Mouse (Mus musculus): Measurements from ENCODE around the gene Clstn3. TPM values are rescaled to one million over a fixed set of nuclear protein-coding genes. Genes with fewer than 3 reads are reported as not detected.
"Not testable (repeated sequence)": the region's sequence is repeated elsewhere in the genome, so short reads cannot be mapped to it uniquely, and the experiment has no call there.

The Clstn3 gene
- polyA plus RNA-seq (2015; fragmentation: Nextera tagmentation; extraction: Ambion mirVana), result 2.0 and 2.3 TPM in 2 replicates

DNA sequence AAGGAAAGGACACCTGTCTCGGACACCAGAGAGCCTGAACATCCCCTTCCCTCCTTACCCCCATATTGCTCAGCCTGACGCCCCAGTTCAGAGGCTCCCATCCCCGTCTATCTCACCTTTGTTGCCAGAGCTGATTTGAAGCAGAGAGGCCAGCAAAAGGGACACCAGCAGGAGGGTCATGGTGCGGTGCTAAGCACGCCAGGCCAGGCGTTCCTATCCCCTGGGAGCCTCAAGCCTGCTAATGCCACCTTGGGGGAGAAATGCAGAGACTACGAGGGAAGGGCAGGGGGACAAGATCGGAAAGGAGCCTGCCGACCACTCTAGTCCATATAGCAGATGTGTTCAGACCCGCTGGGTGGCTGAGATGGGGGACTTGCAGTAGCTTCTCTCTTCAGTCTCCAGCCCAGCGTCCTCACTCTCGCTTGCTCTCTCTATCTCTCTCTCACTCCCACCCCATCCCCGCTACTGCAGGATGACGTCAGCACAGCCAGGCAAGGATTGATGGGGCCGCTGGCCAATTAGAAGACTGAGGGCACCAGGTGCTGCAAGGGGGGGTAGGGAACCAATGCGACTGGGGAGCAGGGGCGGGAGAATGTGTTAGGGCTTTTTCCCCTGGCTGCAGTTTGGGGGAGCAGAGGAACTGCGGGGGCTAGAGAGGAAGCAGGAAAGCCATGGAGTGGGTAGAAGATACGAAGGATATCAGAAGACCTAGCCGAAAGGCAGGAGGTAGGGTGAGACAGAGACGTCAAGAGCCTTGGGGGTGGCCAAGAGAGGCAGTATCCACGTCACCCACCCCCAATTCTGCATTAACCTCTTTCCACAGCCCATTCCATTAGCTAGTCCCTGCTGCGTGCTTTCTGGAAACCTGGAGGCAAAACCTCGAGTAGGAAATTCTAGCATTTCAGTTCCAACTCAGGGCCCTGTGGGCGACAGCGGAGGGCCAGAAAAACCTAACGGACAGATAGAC lies at the start of gene Clstn3:
Gene Clstn3 (minus strand): TSS at position 490 of the 967 bp plus-strand sequence.
- peak within 1 kb of the TSS; percentile 44 for H3K4me3 ChIP-seq (ENCODE audit: low read length)
- H3K9me3 ChIP-seq (ENCODE audit: control insufficient read depth, low read length), result no peaks in the 10 kb centered on the region
- no peaks in the 10 kb centered on the region for H3K4me1 ChIP-seq (replicated peaks; ENCODE audit: control insufficient read depth, insufficient read depth, low read length)
- H3K9ac ChIP-seq (ENCODE audit: low read length), result peak within 1 kb of the TSS; percentile 56
- ATAC-seq (ENCODE audit: low read depth), result peak; percentile 92
- H3K36me3 ChIP-seq (ENCODE audit: control insufficient read depth, insufficient read depth, low read length), result no peaks in the 10 kb centered on the region
- no peak within 1 kb of the TSS for H3K27ac ChIP-seq (ENCODE audit: low read length)
- H3K4me2 ChIP-seq (ENCODE audit: low read depth, low read length), result peak within 1 kb of the TSS; percentile 67
- WGBS, result 5% methylated on average over 27 of the region's 27 CpGs
- H3K27me3 ChIP-seq (ENCODE audit: control insufficient read depth, insufficient read depth, low read depth, low read length), result no peaks in the 10 kb centered on the region

DNA sequence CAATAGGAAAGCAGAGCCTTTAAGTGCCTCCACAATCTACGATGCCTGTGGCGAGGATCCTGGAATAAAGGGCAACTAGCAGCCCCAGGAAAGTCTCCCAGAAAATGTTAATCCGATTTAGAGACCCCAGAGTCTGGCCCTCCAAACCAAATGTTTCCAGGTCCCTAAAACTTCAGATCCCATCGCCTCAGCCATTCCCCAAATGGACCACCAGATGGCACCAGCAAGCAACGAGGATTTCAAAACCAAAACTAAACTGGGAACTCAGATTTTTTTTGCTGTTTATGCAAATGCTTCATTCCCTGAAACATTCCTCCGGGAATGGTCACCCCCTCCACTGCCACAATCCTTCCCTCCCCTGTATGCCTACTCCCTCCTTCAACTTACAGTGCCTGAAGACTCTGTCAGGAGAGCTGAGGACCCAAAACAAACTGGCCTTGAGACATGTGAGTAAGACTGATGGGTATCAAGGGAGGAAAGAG lies 47.8 kb upstream of the Clstn3 start, which contains the start of gene C1ra:
Gene C1ra (plus strand): TSS at position 51 of the 482 bp plus-strand sequence.
- peak within 1 kb of the TSS; percentile 65 for H3K9ac ChIP-seq (ENCODE audit: low read length)
- no peaks in the 10 kb centered on the region for H3K27me3 ChIP-seq (ENCODE audit: control insufficient read depth, insufficient read depth, low read depth, low read length)
- H3K27ac ChIP-seq (ENCODE audit: low read length), result no peak within 1 kb of the TSS
- peak within 1 kb of the TSS; percentile 43 for H3K4me3 ChIP-seq (ENCODE audit: low read length)
- H3K9me3 ChIP-seq (ENCODE audit: control insufficient read depth, low read length), result no peaks in the 10 kb centered on the region
- H3K4me1 ChIP-seq (replicated peaks; ENCODE audit: control insufficient read depth, insufficient read depth, low read length), result no peaks in the 10 kb centered on the region
- WGBS, result 5% methylated on average over 6 of the region's 6 CpGs
- ATAC-seq (ENCODE audit: low read depth), result peak; percentile 66
- peak within 1 kb of the TSS; percentile 59 for H3K4me2 ChIP-seq (ENCODE audit: low read depth, low read length)
- no peaks in the 10 kb centered on the region for H3K36me3 ChIP-seq (ENCODE audit: control insufficient read depth, insufficient read depth, low read length)

DNA sequence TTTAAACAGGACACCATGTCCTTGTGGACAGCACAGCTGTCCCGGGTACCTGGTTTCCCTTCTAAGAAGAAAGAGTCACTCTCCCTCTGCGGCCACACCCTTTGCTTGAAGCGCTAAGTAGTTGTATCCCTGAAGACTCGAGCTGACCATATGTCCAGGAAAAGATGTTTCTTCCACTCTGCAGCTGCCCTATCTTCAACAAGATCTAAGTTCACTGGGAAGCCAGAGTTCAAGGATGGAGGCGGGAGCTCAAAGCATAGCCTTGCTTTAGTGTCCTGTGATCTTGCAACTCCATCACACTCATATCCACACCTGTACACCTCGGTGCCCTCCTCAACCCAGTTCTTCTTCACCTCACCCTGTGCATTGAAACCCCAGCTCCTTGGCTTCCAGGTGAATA lies 47.3 kb upstream of the Clstn3 start:
- H3K9me3 ChIP-seq (ENCODE audit: control insufficient read depth, low read length), result no peaks in the 10 kb centered on the region
- H3K27me3 ChIP-seq (ENCODE audit: control insufficient read depth, insufficient read depth, low read depth, low read length), result no peaks in the 10 kb centered on the region
- no peak overlapping the region for H3K4me2 ChIP-seq (ENCODE audit: low read depth, low read length)
- ATAC-seq (ENCODE audit: low read depth), result no peak
- no peaks in the 10 kb centered on the region for H3K4me1 ChIP-seq (replicated peaks; ENCODE audit: control insufficient read depth, insufficient read depth, low read length)
- H3K36me3 ChIP-seq (ENCODE audit: control insufficient read depth, insufficient read depth, low read length), result no peaks in the 10 kb centered on the region
- no peak overlapping the region for H3K27ac ChIP-seq (ENCODE audit: low read length)
- no peak overlapping the region for H3K9ac ChIP-seq (ENCODE audit: low read length)
- 45% methylated on average over 6 of the region's 6 CpGs for WGBS
- no peak overlapping the region for H3K4me3 ChIP-seq (ENCODE audit: low read length)

DNA sequence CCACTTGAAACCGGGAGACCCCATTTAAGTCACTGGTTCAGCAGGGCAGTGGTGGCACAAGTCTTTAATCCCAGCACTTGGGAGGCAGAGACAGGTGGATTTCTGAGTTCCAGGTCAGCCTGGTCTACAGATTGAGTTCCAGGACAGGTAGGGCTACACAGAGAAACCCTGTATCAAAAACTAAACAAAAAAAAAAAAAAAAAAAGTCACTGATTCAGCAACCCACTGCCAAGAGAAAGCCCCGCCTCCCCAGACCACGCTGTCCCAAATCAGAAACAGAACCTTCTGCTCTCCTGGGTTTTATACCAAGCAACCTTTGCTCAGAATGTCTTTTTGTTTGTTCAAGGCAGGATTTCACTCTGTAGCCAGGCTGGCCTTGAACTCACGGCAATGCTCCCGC lies 44.6 kb upstream of the Clstn3 start:
- not testable (repeated sequence) for H3K4me3 ChIP-seq (ENCODE audit: low read length); H3K27me3 ChIP-seq (ENCODE audit: control insufficient read depth, insufficient read depth, low read depth, low read length); H3K27ac ChIP-seq (ENCODE audit: low read length); H3K36me3 ChIP-seq (ENCODE audit: control insufficient read depth, insufficient read depth, low read length); H3K9me3 ChIP-seq (ENCODE audit: control insufficient read depth, low read length); H3K9ac ChIP-seq (ENCODE audit: low read length); ATAC-seq (ENCODE audit: low read depth); H3K4me1 ChIP-seq (replicated peaks; ENCODE audit: control insufficient read depth, insufficient read depth, low read length); H3K4me2 ChIP-seq (ENCODE audit: low read depth, low read length)
- 76% methylated on average over 5 of the region's 5 CpGs for WGBS

DNA sequence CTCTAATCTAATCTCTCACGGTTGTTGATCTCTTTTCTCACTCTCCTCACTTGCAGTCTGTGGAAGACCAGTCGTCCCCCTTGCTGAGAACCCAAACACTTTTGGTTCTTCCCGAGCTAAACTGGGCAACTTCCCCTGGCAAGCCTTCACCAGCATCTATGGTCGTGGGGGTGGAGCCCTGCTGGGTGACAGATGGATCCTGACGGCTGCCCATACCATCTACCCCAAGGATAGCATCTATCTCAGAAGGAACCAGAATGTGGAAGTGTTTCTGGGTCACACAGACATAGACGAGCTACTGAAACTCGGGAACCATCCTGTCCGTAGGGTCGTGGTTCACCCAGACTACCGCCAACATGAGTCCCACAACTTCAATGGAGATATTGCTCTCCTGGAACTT lies 43.7 kb upstream of the Clstn3 start:
- H3K4me2 ChIP-seq (ENCODE audit: low read depth, low read length), result no peak overlapping the region
- no peaks in the 10 kb centered on the region for H3K27me3 ChIP-seq (ENCODE audit: control insufficient read depth, insufficient read depth, low read depth, low read length)
- 66% methylated on average over 10 of the region's 10 CpGs for WGBS
- H3K36me3 ChIP-seq (ENCODE audit: control insufficient read depth, insufficient read depth, low read length), result no peaks in the 10 kb centered on the region
- H3K4me1 ChIP-seq (replicated peaks; ENCODE audit: control insufficient read depth, insufficient read depth, low read length), result no peaks in the 10 kb centered on the region
- H3K9ac ChIP-seq (ENCODE audit: low read length), result no peak overlapping the region
- no peak for ATAC-seq (ENCODE audit: low read depth)
- H3K4me3 ChIP-seq (ENCODE audit: low read length), result no peak overlapping the region
- no peaks in the 10 kb centered on the region for H3K9me3 ChIP-seq (ENCODE audit: control insufficient read depth, low read length)
- no peak overlapping the region for H3K27ac ChIP-seq (ENCODE audit: low read length)

DNA sequence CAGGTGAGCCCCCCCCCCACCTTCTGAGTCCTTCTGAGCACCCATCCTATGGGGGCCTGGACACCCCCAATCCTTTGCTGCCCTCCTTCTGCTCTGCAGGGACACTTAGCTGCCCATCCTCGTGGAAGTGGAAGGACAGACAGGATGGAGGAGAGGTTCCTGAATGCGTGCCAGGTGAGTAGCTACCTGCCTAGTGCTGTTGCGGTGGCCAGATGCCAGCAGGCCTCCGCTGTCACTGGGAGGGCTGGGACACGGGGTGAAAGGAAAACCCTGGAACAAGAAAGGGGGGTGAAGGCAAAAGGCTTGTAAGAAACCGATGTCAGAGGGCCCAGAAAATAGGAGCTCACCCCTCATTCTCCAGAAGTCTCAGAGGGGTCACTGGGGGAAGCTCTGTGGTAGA lies 42.4 kb upstream of the Clstn3 start:
- Histone ChIP-seq H3K4me1 (replicated peaks; ENCODE audit: control insufficient read depth, insufficient read depth, low read length) (no peaks in the 10 kb centered on the region), H3K9me3 (ENCODE audit: control insufficient read depth, low read length) (no peaks in the 10 kb centered on the region), H3K27ac (ENCODE audit: low read length) (no peak overlapping the region), H3K9ac (ENCODE audit: low read length) (no peak overlapping the region), H3K36me3 (ENCODE audit: control insufficient read depth, insufficient read depth, low read length) (no peaks in the 10 kb centered on the region), H3K4me2 (ENCODE audit: low read depth, low read length) (no peak overlapping the region), H3K27me3 (ENCODE audit: control insufficient read depth, insufficient read depth, low read depth, low read length) (no peaks in the 10 kb centered on the region), H3K4me3 (ENCODE audit: low read length) (no peak overlapping the region)
- no peak for ATAC-seq (ENCODE audit: low read depth)
- 71% methylated on average over 6 of the region's 6 CpGs for WGBS

DNA sequence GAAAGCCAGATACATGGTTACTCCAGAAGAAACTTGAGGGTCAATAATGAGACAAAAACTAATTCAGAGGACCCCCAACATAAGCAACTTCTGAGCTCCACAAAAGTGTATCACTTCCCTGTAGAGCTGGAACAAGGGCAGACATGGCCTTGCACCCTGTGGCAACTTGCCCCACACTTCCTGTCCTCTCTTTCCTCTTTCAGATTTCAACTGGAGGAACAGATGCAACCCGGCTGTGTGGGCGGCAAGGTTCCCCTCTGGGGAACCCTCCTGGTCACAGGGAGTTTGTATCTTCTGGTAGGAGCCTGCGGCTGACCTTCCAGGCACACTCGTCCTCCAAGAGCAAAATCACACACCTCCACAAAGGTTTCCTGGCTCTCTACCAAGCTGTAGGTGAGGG lies 40.4 kb upstream of the Clstn3 start:
- Histone ChIP-seq H3K9me3 (ENCODE audit: control insufficient read depth, low read length) (no peaks in the 10 kb centered on the region), H3K27ac (ENCODE audit: low read length) (no peak overlapping the region), H3K4me2 (ENCODE audit: low read depth, low read length) (no peak overlapping the region), H3K27me3 (ENCODE audit: control insufficient read depth, insufficient read depth, low read depth, low read length) (no peaks in the 10 kb centered on the region), H3K36me3 (ENCODE audit: control insufficient read depth, insufficient read depth, low read length) (no peaks in the 10 kb centered on the region), H3K4me1 (replicated peaks; ENCODE audit: control insufficient read depth, insufficient read depth, low read length) (no peaks in the 10 kb centered on the region), H3K4me3 (ENCODE audit: low read length) (no peak overlapping the region), H3K9ac (ENCODE audit: low read length) (no peak overlapping the region)
- 49% methylated on average over 4 of the region's 4 CpGs for WGBS
- no peak for ATAC-seq (ENCODE audit: low read depth)

DNA sequence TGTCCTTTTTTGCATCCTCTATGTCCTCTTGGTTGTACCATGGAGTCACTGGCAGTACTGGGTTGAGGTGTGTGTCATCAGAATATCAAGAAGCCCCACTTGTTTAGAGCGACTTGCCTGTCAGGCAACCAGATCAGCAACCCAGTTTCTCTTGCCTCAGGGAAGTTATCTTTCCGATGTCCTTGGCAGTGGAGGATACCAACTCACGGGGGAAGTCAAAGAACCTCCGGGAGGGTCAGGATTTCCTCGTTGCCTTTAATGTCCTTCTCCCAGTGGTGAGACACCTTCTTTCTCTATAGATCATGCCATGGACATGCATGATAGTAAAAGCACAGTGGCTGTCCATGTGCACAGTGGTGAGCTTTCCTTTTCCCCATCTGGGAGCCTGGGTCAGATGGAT lies 37.4 kb upstream of the Clstn3 start:
- Histone ChIP-seq H3K4me2 (ENCODE audit: low read depth, low read length) (no peak overlapping the region), H3K9ac (ENCODE audit: low read length) (no peak overlapping the region), H3K4me3 (ENCODE audit: low read length) (no peak overlapping the region), H3K4me1 (replicated peaks; ENCODE audit: control insufficient read depth, insufficient read depth, low read length) (no peaks in the 10 kb centered on the region), H3K36me3 (ENCODE audit: control insufficient read depth, insufficient read depth, low read length) (no peaks in the 10 kb centered on the region), H3K27me3 (ENCODE audit: control insufficient read depth, insufficient read depth, low read depth, low read length) (no peaks in the 10 kb centered on the region), H3K27ac (ENCODE audit: low read length) (no peak overlapping the region), H3K9me3 (ENCODE audit: control insufficient read depth, low read length) (no peaks in the 10 kb centered on the region)
- ATAC-seq (ENCODE audit: low read depth), result no peak
- 85% methylated on average over 5 of the region's 5 CpGs for WGBS

DNA sequence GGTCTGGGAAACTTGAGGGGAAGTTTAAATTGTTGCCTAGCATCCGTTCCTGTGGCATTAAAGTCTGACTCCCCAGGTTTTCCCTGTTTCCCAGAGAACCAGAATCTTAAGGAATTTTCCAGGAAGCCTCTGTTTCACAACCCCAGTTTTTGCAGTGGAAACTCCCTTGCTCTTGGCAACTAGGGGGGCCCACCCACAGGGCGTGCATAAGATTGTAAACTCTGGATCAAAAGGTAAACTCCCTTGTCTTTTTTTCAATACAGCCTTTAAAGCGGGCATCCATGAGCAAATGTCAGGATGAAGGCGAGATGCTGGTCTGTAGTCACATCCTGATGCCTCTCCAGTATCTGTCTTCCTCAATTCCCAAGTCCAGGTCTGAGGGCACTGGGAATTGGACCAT lies 36.9 kb upstream of the Clstn3 start:
- H3K27ac ChIP-seq (ENCODE audit: low read length), result no peak overlapping the region
- H3K9me3 ChIP-seq (ENCODE audit: control insufficient read depth, low read length), result no peaks in the 10 kb centered on the region
- ATAC-seq (ENCODE audit: low read depth), result no peak
- no peaks in the 10 kb centered on the region for H3K36me3 ChIP-seq (ENCODE audit: control insufficient read depth, insufficient read depth, low read length)
- no peaks in the 10 kb centered on the region for H3K27me3 ChIP-seq (ENCODE audit: control insufficient read depth, insufficient read depth, low read depth, low read length)
- no peak overlapping the region for H3K4me2 ChIP-seq (ENCODE audit: low read depth, low read length)
- 67% methylated on average over 4 of the region's 4 CpGs for WGBS
- H3K9ac ChIP-seq (ENCODE audit: low read length), result no peak overlapping the region
- no peaks in the 10 kb centered on the region for H3K4me1 ChIP-seq (replicated peaks; ENCODE audit: control insufficient read depth, insufficient read depth, low read length)
- no peak overlapping the region for H3K4me3 ChIP-seq (ENCODE audit: low read length)
